Mouse (Mus musculus): Measurements from ENCODE around the gene Gpr171. TPM values are rescaled to one million over a fixed set of nuclear protein-coding genes. Genes with fewer than 3 reads are reported as not detected.
A peak's percentile ranks its signal among the peaks of the same experiment; 100 is the strongest.

Gpr171 gene
- polyA plus RNA-seq, 1 experiment from 2014 or later, result 0.80 TPM

DNA sequence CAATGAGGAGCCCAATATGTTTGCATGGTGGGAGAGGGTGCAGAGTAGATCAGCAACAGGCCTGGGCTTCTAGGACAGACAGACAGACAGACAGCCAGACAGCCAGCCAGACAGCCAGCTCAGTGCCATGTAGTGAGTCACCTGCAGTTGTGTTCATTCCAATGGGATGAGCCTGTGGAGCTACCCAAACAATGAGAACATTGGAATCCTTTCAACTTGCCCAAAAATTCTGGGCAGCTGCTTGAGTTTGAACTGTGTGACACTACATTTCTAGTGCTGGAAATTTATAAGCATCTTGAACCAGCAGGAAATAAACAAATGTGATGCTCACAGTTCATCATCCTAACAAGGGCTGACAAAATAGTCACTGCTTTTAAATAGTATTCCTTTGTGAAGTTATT, 38.0 kb upstream of the Gpr171 start:
- peak overlapping the region; percentile 42; the same call in 1 of the 2 replicates for H3K27ac ChIP-seq (ENCODE audit: low read depth)
- DNase-seq, result peak; percentile 88
- TF ChIP-seq CTCF (IDR thresholded peaks at IDR 0.05; ENCODE audit: low read depth), result no peak

DNA sequence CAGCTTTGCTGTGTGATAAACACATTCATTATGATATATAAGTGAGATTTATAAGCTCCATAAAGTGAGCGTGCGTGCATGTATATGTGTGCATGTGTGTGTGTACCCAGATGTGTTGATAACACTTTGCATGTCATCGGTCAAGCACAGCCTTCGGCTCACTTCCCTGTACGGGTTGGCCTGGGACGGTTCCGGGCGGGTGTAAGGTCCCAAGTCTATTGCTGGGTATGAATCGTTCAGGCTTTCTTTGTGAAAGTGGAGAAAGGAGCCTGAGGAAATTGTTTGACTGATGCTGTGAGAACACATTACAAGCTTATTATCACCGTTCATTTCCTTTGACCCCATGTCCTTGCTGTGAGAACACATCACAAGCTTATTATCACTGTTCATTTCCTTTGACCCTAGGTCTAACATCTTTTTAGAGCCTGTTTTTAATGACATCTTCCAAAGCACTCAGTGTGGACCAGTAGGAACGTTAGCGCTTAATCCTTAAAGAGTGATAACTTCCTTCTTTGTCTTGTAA, 37.4 kb upstream of the Gpr171 start:
- H3K27ac ChIP-seq (ENCODE audit: low read depth), result peak overlapping the region; percentile 42
- H3K36me3 ChIP-seq (ENCODE audit: insufficient read depth), result no peaks in the 10 kb centered on the region
- no peak overlapping the region for H3K4me3 ChIP-seq (ENCODE audit: low read depth, low read length)
- TF ChIP-seq CTCF (IDR thresholded peaks at IDR 0.05; ENCODE audit: low read depth), result no peak
- H3K9me3 ChIP-seq (ENCODE audit: low read depth, low read length), result no peaks in the 10 kb centered on the region
- H3K4me1 ChIP-seq (ENCODE audit: insufficient read depth), result peaks cover 13% of the 10 kb centered on the region; the same call in 1 of the 2 replicates
- H3K27me3 ChIP-seq (ENCODE audit: insufficient read depth, low read length), result no peaks in the 10 kb centered on the region
- no peak overlapping the region for H3K9ac ChIP-seq
- ATAC-seq (ENCODE audit: insufficient read depth) (peak; percentile 14; the same call in 1 of the 2 replicates), DNase-seq (peak; percentile 48)
- 41% methylated on average over 12 of the region's 12 CpGs for WGBS
- no peak overlapping the region for H3K4me2 ChIP-seq

More for the DNA sequence above, 38.0 kb upstream of the Gpr171 start:
- Histone ChIP-seq H3K36me3 (ENCODE audit: insufficient read depth) (no peaks in the 10 kb centered on the region), H3K4me3 (ENCODE audit: low read depth, low read length) (no peak overlapping the region), H3K4me1 (ENCODE audit: insufficient read depth) (peaks cover 13% of the 10 kb centered on the region; the same call in 1 of the 2 replicates), H3K9me3 (ENCODE audit: low read depth, low read length) (no peaks in the 10 kb centered on the region), H3K9ac (no peak overlapping the region), H3K4me2 (no peak overlapping the region), H3K27me3 (ENCODE audit: insufficient read depth, low read length) (no peaks in the 10 kb centered on the region)
- peak; percentile 60 for ATAC-seq (ENCODE audit: insufficient read depth)

DNA sequence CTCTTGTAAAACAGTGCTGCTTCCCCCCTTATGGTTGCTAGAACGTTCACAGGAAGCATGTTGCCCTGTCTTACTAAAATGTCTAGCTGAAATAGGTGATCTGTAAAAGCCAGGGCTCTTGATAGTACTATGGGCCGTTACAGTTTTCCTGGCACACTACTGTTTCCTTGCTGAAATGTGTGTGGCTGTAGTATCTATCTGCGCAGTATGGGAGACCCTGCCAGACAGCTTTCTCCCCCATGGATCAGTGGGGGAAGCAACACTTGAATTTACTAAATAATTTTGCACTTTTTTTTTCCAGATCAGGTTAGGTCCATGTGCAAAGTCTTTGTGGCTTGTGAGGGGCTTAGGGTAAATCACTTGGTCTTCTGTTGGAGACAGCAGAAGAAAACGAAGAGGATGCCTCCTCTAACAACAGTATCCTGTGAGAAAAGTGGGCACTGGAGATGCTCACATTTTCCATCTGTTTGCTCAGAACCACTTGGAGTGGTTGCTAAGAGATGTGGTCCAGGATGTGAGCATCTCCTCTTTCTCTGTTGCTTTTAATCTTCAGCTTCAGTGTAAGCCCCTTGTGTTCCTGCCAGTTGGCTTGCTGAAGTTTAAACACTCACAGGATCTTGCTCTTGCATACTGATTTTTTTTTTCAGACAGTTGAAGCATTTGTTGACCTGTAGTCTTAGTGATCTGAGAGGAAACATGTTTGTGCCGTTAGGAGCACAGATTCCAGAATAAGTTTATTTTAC, 34.5 kb upstream of the Gpr171 start:
- Histone ChIP-seq H3K27ac (ENCODE audit: low read depth) (peak overlapping the region; percentile 33; the same call in 1 of the 2 replicates), H3K9me3 (ENCODE audit: low read depth, low read length) (no peaks in the 10 kb centered on the region), H3K9ac (no peak overlapping the region), H3K36me3 (ENCODE audit: insufficient read depth) (no peaks in the 10 kb centered on the region), H3K4me1 (ENCODE audit: insufficient read depth) (peaks cover 5% of the 10 kb centered on the region; the same call in 1 of the 2 replicates), H3K4me3 (ENCODE audit: low read depth, low read length) (no peak overlapping the region), H3K4me2 (no peak overlapping the region), H3K27me3 (ENCODE audit: insufficient read depth, low read length) (no peaks in the 10 kb centered on the region)
- DNase-seq (peak; percentile 59), ATAC-seq (ENCODE audit: insufficient read depth) (no peak)
- WGBS, result 49% methylated on average over 5 of the region's 5 CpGs
- TF ChIP-seq CTCF (IDR thresholded peaks at IDR 0.05; ENCODE audit: low read depth), result no peak

GRCm38 (mm10) chr3:59133189-59133588, 31.6 kb upstream of the Gpr171 start:
- no peaks in the 10 kb centered on the region for H3K4me1 ChIP-seq (ENCODE audit: insufficient read depth)
- DNase-seq, result no peak
- no peak overlapping the region for H3K9ac ChIP-seq
- no peaks in the 10 kb centered on the region for H3K27me3 ChIP-seq (ENCODE audit: insufficient read depth, low read length)
- no peaks in the 10 kb centered on the region for H3K9me3 ChIP-seq (ENCODE audit: low read depth, low read length)
- WGBS, result 49% methylated on average over 5 of the region's 5 CpGs
- no peaks in the 10 kb centered on the region for H3K36me3 ChIP-seq (ENCODE audit: insufficient read depth)
- no peak overlapping the region for H3K4me2 ChIP-seq
- H3K27ac ChIP-seq (ENCODE audit: low read depth), result no peak overlapping the region
- no peak for TF ChIP-seq CTCF (IDR thresholded peaks at IDR 0.05; ENCODE audit: low read depth)
- no peak for ATAC-seq (ENCODE audit: insufficient read depth)
- no peak overlapping the region for H3K4me3 ChIP-seq (ENCODE audit: low read depth, low read length)

- Histone ChIP-seq H3K27me3 (ENCODE audit: insufficient read depth, low read length) (no peaks in the 10 kb centered on the region), H3K4me3 (ENCODE audit: low read depth, low read length) (no peak overlapping the region), H3K9me3 (ENCODE audit: low read depth, low read length) (no peaks in the 10 kb centered on the region), H3K9ac (no peak overlapping the region), H3K4me1 (ENCODE audit: insufficient read depth) (no peaks in the 10 kb centered on the region), H3K36me3 (ENCODE audit: insufficient read depth) (no peaks in the 10 kb centered on the region), H3K27ac (ENCODE audit: low read depth) (no peak overlapping the region), H3K4me2 (no peak overlapping the region)
- TF ChIP-seq CTCF (IDR thresholded peaks at IDR 0.05; ENCODE audit: low read depth), result no peak
- 86% methylated on average over 4 of the region's 4 CpGs for WGBS
- ATAC-seq (ENCODE audit: insufficient read depth), result no peak
- no peak for DNase-seq
Observed at GRCm38 (mm10) chr3:59131966-59132365, 30.3 kb upstream of the Gpr171 start.

DNA sequence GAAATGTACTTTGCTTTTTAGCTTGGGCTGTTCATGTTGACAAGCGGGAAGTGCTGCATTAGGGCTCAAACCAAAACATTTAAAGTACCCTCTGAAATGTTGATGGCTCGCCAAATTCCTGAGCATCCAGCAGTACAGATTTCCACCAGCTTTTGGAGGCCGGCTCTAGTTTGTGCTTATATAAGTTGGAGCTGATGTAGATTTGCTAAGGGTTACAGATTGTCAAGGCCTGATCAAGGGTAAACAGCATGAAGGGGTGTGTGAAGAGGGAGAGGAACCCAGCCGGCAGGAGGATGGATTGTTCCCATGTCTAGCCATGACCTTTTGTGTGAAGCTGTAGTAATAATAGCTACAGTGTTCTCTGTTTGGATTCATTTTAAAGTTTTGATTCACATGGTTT, 29.5 kb upstream of the Gpr171 start:
- H3K27me3 ChIP-seq (ENCODE audit: insufficient read depth, low read length), result no peaks in the 10 kb centered on the region
- H3K4me1 ChIP-seq (ENCODE audit: insufficient read depth), result 0 out of 2 replicates have a peak, but pooled peaks cover 2% of the 10 kb centered on the region
- H3K4me3 ChIP-seq (ENCODE audit: low read depth, low read length), result no peak overlapping the region
- H3K4me2 ChIP-seq, result peak overlapping the region; percentile 37; the same call in 1 of the 2 replicates
- TF ChIP-seq CTCF (IDR thresholded peaks at IDR 0.05; ENCODE audit: low read depth), result no peak
- H3K9me3 ChIP-seq (ENCODE audit: low read depth, low read length), result no peaks in the 10 kb centered on the region
- H3K36me3 ChIP-seq (ENCODE audit: insufficient read depth), result no peaks in the 10 kb centered on the region
- ATAC-seq (ENCODE audit: insufficient read depth) (peak; percentile 75), DNase-seq (peak; percentile 81)
- H3K27ac ChIP-seq (ENCODE audit: low read depth), result peak overlapping the region; percentile 48
- H3K9ac ChIP-seq, result no peak overlapping the region
- 19% methylated on average over 4 of the region's 4 CpGs for WGBS

GRCm38 (mm10) chr3:59130431-59130830, 28.8 kb upstream of the Gpr171 start:
- Histone ChIP-seq H3K9ac (no peak overlapping the region), H3K4me1 (ENCODE audit: insufficient read depth) (peaks cover 8% of the 10 kb centered on the region), H3K36me3 (ENCODE audit: insufficient read depth) (no peaks in the 10 kb centered on the region), H3K27ac (ENCODE audit: low read depth) (peak overlapping the region; percentile 48; the same call in 1 of the 2 replicates), H3K9me3 (ENCODE audit: low read depth, low read length) (no peaks in the 10 kb centered on the region), H3K4me3 (ENCODE audit: low read depth, low read length) (no peak overlapping the region), H3K4me2 (peak overlapping the region; percentile 37), H3K27me3 (ENCODE audit: insufficient read depth, low read length) (no peaks in the 10 kb centered on the region)
- DNase-seq (peak; percentile 52), ATAC-seq (ENCODE audit: insufficient read depth) (peak; percentile 26; the same call in 1 of the 2 replicates)
- 24% methylated on average over 8 of the region's 8 CpGs for WGBS
- no peak for TF ChIP-seq CTCF (IDR thresholded peaks at IDR 0.05; ENCODE audit: low read depth)

Measured in lung, embryonic 14.5 days (tissue).